Mouse (Mus musculus): ENCODE results near the gene Mef2a.

The Mef2a gene

GRCm38 (mm10) chr7:67243121-67243893 lies 129.4 kb downstream of the Mef2a start:
- peak; percentile 40 to 57 for DNase-seq

GRCm38 (mm10) chr7:67241969-67242368 lies 130.7 kb downstream of the Mef2a start:
- no peak for DNase-seq

GRCm38 (mm10) chr7:67237752-67238151 lies 134.9 kb downstream of the Mef2a start:
- no peak for DNase-seq

GRCm38 (mm10) chr7:67236351-67236750 lies 136.3 kb downstream of the Mef2a start:
- DNase-seq, result no peak

- peak; percentile 53 to 63 for DNase-seq
Measured at GRCm38 (mm10) chr7:67234797-67235196, 137.9 kb downstream of the Mef2a start.

GRCm38 (mm10) chr7:67232504-67232903 lies 140.2 kb downstream of the Mef2a start:
- DNase-seq, result no peak

- DNase-seq, result no peak
Measured at GRCm38 (mm10) chr7:67230640-67231140, 142.0 kb downstream of the Mef2a start.

GRCm38 (mm10) chr7:67230221-67230620 lies 142.4 kb downstream of the Mef2a start:
- DNase-seq, result peak; percentile 60 to 64

- no peak for DNase-seq
Measured at GRCm38 (mm10) chr7:67229701-67230100, 143.0 kb downstream of the Mef2a start.

- peak; percentile 46 to 67 for DNase-seq
Measured at GRCm38 (mm10) chr7:67228891-67229602, 143.6 kb downstream of the Mef2a start.

GRCm38 (mm10) chr7:67228390-67228789 lies 144.3 kb downstream of the Mef2a start:
- DNase-seq, result peak; percentile 91 to 92

- no peak for DNase-seq
Measured at GRCm38 (mm10) chr7:67227538-67227937, 145.1 kb downstream of the Mef2a start.

GRCm38 (mm10) chr7:67225943-67226625 lies 146.6 kb downstream of the Mef2a start:
- DNase-seq, result peak in 1 of 2 experiments; percentile 26

- DNase-seq, result peak; percentile 97 to 98
Measured at GRCm38 (mm10) chr7:67222220-67222862, 150.3 kb downstream of the Mef2a start, which contains the start of gene Lysmd4. Gene Lysmd4 (plus strand): TSS chr7:67222544.

GRCm38 (mm10) chr7:67217025-67217424 lies 155.6 kb downstream of the Mef2a start:
- DNase-seq, result peak; percentile 67 to 84

GRCm38 (mm10) chr7:67216351-67216750 lies 156.3 kb downstream of the Mef2a start:
- DNase-seq, result no peak

GRCm38 (mm10) chr7:67213589-67213988 lies 159.1 kb downstream of the Mef2a start:
- DNase-seq, result no peak

GRCm38 (mm10) chr7:67211971-67212370 lies 160.7 kb downstream of the Mef2a start:
- DNase-seq, result no peak

- DNase-seq, result no peak
Measured at GRCm38 (mm10) chr7:67211341-67211740, 161.3 kb downstream of the Mef2a start.

GRCm38 (mm10) chr7:67210004-67210833 lies 162.4 kb downstream of the Mef2a start:
- no peak for DNase-seq

GRCm38 (mm10) chr7:67208317-67208716 lies 164.3 kb downstream of the Mef2a start:
- no peak for DNase-seq

GRCm38 (mm10) chr7:67207701-67208100 lies 165.0 kb downstream of the Mef2a start:
- DNase-seq, result no peak
